Mouse (Mus musculus): ENCODE data around the gene Ctnnbl1.

Ctnnbl1 gene

DNA sequence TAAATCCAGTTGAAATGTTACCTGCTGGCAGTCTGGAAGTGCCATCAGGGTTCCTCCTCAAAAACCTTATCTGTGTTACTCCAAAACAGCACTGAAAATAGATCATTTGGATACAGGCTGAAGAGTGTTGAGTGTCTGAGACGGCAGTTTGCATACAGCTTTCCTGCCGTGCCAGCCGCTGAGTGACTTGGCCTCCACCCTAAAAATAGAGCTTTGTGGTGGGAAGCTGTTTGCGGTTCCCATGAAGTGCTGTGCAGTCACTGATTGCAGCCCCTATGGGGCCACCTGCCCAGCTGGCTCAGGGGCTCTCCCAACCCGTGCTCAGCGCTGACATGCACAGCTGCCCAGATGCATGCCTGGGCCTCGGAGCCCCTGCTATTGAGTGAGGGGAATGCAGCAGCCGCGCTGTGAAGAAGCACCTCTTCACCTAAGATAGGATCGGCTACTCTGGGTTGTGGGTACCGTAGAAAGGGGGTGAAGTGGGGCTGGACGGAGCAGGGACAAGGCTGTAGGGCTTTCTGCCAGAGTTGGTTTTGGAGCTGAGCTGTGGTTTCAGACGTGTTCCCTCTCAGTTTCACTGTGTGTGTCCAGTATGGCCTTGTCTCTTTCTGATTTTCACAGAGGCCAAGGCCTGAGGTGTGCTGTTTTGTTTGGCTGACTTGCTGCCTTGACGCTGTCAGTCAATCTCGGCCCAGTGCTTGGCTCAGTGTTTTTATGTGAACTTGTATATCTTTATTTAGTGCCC lies 81.5 kb downstream of the Ctnnbl1 start:
- DNase-seq (ENCODE audit: inconsistent age in 2 of 2, low spot score in 1 of 2): peak in 1 of 2 experiments; percentile 60

DNA sequence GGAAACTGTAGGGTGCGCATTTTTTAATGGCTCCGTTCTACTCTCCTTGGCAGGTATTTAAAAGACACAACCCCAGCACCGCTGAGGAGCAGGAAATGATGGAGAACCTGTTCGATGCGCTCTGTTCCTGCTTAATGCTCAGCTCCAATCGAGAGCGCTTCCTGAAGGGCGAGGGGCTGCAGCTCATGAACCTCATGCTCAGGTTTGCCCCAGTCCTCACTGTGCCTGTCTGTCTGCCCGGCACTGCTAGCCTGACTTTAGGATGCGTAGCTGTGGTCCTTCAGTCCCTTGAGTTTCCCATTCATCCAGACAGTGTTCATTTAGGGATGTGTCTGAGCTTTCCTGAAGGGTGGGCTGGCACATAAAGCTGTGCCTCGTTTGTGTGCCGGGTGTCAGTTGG lies 82.2 kb downstream of the Ctnnbl1 start:
- DNase-seq (ENCODE audit: inconsistent age in 2 of 2, low spot score in 1 of 2): no peak

DNA sequence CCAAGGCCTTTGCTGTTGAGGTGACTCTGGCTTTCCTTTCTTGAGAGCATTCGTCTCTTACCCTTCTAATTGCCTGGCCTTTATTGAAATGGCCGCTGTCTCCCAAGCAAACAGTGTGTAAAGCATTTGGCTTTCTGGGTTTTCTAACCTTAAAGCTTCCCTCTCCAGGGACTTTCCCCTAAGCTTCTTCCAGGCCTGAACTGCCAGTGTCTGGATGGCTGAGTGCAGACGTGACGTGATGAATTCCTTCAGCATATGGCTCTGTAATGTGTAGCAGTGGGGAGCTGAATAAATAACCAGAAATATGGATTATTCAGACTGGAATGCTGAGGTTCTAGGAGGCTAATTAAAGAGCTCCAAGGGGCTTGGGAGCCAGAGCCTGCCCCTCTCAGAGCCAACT lies 84.1 kb downstream of the Ctnnbl1 start:
- DNase-seq (ENCODE audit: inconsistent age in 2 of 2, low spot score in 1 of 2): no peak

DNA sequence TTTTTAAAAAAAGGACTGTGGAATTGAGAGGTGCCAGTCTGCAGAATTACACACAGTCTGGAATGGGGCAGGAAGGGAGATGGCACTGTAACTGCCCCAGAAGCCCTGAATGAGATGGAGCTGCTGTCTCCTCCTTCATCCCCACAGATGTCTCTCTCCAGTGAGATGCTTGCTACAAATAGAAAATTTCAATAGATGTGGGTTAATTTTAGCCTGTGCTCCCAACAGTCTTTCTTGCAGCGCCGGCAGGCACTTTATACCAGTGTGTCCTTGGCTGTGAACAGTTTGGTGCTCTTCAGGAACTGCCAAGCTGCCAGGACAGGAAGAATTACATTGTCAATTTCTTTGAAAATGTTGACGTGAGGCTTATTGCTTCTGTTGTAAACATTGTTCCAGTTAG lies 86.3 kb downstream of the Ctnnbl1 start:
- no peak for DNase-seq (ENCODE audit: inconsistent age in 2 of 2, low spot score in 1 of 2)

DNA sequence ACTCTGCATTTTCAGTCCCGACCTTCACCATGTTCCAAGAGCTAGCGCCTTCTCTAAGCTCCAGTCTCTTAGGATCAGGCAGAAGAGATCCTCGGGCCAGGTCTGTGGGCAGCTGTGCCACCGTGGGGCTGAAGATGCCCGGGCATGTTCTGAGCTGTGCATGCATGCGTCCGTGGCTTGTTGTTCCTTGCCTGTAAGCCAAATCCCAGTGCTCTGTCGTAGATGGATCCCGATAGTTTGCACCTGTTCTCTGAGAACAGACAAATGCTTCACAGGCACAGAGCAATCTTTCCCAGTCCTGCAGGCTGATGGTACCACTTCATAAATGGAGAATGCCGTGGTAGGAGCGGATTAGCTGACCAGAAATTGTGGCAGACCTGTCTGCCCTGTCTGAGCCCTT lies 87.0 kb downstream of the Ctnnbl1 start:
- DNase-seq (ENCODE audit: inconsistent age in 2 of 2, low spot score in 1 of 2): no peak

DNA sequence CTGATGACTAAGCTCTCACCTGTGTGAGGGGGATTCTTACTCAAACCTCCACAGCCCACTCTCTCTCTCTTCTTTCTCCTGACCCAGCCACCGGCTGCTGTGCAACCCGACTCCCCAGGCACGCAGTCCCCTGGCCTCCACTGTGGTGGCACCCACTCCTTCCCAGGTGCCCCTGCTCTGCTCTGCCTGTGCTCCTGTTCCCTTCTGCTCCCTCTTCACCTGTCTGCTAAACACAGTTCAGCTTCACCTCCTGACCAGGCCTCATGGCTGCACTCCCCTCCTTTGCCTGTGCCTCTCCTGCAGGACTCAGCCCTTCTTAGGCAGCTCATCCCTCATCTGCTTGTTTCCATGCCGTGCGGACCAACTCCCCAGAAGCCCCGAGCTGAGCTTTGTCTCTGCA lies 92.9 kb downstream of the Ctnnbl1 start:
- DNase-seq (ENCODE audit: inconsistent age in 2 of 2, low spot score in 1 of 2): no peak

DNA sequence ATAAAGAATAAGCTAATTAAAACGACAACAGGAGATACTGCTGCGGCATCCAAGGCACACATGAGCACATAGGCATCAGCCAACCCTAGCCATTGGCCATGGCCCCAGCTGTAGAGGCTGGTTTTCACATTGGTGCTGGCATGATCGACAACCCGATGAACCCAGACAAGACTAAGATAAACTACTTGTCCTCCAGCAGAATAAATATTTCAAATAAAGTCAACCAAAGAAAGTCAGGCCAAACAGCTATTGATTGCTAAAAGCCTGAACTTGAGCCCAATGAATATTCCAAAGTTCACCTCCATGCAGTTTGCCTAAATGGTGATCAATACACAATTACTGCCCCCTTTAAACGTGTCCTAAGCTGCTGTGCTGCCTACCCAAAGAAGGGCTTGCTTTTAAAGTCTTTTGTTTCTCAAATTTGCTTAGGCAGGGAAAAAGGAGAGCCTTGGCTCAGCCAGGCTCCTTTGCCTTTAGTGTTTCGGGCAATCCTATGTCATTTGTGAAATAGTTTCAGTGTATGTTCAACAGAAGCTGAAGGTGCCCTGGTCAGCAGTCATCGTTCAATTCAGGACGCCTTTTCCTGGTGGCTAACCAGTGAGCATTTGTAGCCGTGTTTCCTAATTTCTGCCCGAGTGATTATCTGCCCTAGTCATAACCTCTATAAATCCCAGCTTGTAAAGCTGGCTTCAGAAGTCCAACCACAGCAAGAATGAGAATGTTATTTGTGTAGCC lies 93.6 kb downstream of the Ctnnbl1 start:
- DNase-seq (ENCODE audit: inconsistent age in 2 of 2, low spot score in 1 of 2): no peak

DNA sequence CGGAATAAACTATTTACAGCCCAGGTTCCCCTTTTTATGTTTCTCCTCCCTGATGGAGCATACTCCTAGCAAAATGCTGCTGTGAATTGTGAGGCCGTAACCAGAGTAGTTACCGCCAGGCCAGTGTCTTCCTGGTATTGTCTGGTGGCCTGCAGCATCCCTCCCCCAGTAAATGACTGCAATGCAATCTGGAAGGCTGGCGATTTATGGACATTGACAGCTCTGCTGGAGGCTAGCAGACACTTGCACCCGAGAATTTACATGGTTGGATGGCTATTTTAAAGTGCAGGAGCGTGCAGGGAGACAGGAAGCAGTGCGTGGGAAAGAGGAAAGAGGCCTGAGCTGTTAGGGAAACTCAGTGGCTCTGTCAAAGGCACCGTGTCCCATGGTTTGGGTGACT lies 99.8 kb downstream of the Ctnnbl1 start:
- DNase-seq (ENCODE audit: inconsistent age in 2 of 2, low spot score in 1 of 2): no peak

DNA sequence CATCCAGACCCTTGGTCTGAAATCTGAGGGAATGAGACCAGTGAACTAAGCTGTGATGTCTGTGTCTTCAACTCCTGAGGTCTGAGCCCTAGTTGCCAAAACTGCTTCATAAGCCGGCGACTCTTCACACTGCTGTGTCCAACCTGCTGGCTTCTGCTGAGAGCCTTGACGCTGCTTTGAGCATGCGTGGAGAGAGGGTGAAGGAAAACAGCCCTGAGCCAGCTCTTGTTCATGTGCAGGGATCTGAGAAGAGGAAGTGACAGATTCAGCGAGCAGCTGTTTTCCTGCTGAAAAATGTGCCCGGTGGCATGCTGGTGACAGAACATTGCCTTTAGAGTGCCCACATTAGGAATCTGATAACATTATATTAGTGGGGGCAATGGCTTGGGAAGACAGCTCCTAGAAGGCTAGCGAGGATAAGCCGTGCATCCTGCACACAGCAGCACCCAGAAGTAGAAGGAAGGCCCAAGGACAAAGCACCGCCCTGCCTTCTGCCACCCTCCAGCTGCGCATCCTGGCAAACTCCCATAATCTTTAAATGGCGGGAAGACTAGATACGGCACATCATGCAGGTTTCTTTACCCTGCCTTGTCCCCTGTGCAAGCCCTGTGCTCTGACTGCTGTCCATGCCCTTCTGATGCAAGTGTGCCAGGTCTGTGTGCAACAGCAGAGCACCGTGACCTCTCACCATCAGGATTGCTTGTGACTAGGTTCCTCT lies 101.2 kb downstream of the Ctnnbl1 start:
- DNase-seq (ENCODE audit: inconsistent age in 2 of 2, low spot score in 1 of 2): no peak

DNA sequence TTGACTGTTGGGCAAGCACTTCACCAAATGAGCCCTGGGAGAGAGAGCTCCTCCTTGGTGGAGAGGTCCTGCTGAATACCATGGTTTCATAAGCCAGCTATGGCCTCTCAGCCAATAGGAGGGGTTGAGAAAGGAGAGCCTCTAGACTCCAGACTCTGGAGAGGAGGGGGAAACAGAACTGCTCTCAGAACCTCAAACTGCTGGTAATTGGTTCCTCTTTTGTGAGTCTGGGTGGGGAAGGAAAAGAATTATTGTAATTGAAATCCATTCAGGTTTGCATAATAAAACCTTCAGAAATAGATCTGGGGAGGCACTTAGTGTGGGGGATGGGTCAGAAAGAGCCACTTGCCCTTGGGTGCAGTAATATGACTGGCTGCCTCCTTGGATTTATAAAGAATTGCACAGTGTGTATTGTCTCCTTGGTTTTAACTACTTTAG lies 103.5 kb downstream of the Ctnnbl1 start:
- no peak for DNase-seq (ENCODE audit: inconsistent age in 2 of 2, low spot score in 1 of 2)

DNA sequence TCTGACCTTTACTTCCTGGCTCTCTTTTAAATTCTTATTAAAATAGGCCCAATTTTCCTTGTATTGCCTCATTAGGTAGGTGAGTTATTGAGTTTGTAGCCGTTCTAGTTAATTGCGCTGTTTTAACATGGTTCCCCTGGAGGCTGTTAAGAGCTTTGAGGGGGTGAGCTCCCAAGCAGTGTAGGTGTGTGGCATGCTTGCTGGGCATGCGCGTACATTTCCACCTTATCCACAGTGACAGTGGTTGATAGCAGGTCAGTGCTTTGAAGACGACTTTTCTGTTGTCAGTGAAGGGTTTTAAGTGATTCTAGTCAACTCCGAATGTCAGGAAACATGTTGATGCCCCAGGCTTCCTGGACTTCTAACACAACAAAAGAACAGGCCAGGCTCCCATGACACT lies 103.9 kb downstream of the Ctnnbl1 start:
- no peak for DNase-seq (ENCODE audit: inconsistent age in 2 of 2, low spot score in 1 of 2)

DNA sequence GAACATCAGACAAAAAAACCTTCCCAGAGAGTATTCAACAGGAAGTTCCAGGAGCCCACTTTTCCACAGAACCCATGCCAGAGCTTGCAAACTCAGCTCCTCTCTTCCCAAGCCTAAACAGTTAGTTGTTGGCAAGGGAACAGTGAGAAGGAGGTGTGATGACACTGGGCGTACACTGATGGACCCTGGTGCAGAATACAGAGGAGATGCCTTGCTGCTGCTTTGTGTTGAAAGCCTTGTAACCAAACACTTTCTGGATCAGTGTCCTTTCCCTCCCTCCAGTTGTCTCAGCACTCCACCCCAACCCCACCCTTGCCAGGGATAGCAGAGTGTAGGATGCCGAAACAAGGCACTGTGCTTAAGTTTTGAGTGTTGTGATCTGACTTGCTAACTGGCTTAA lies 107.5 kb downstream of the Ctnnbl1 start:
- no peak for DNase-seq (ENCODE audit: inconsistent age in 2 of 2, low spot score in 1 of 2)

DNA sequence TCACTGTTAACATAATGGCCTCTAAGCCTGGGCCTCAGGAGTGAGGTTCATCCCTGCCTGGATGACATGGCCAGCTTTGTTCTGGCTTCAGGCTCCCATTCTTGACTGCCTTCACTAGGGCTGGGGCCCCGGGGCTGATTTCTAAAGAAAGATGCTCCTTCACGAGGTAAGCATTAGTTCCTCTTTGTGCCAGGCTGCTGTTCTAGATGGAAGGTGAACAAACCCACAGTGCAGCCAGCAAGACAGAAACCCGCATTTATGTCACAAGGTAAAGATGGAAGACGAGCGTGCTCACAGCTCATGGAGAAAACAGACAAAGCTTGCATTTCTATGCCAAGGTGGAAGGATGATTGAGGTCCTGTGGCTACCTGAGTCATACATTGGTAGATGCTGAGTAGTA lies 108.6 kb downstream of the Ctnnbl1 start:
- DNase-seq (ENCODE audit: inconsistent age in 2 of 2, low spot score in 1 of 2): no peak

DNA sequence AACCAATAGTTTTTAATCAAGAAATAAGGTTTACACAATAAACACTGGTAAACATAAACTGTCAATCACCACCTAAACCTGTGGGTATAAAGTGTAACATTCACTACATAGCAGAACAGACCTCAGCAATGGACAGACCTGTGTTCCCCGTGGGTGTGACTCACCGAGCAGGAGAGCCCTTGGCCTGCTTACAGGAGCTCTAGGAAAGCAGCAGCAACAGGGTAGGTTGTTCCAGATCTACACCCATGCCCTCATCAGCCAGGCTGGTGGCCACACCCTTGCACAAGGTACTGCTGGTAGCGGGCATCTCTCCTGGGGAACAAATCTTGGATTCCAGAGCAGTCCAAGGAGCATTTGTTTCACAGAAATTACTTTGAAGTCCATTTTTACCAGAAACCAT lies 115.9 kb downstream of the Ctnnbl1 start:
- DNase-seq (ENCODE audit: inconsistent age in 2 of 2, low spot score in 1 of 2): peak in 1 of 2 experiments; percentile 68

DNA sequence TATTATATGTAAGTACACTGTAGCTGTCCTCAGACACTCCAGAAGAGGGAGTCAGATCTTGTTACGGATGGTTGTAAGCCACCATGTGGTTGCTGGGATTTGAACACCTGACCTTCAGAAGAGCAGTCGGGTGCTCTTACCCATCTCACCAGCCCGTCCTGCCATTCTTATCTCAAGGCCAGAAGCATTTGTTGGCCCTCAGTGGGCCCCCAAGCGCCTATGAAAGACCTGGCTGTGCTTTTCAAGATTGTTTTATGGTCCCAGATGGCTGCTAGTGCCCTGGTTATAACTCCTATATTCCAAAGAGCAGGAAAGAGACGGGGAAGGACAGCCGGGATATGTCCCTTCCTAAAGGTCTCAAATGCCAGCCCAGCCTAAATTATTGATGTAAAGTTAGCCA lies 118.6 kb downstream of the Ctnnbl1 start:
- DNase-seq (ENCODE audit: inconsistent age in 2 of 2, low spot score in 1 of 2): no peak

DNA sequence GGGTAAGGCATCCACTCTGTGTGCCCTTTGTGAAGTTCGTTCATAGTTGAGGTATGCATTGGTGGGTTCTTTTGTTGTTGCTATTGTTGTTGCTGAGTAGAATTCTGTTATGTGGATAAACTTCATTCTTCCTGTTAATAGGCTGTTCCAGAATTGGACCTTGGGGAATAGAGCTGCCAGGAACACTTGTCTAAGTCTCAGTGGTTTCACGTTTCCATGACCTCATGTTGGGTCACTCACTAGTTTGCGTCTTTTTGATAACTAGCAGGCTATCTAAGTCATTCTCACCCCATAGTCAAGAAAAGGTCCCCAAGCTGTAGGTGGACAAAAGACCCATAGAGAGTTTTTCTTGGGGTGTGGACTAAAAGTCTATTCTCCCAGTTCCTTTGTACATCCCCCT lies 120.3 kb downstream of the Ctnnbl1 start:
- DNase-seq (ENCODE audit: inconsistent age in 2 of 2, low spot score in 1 of 2): no peak

DNA sequence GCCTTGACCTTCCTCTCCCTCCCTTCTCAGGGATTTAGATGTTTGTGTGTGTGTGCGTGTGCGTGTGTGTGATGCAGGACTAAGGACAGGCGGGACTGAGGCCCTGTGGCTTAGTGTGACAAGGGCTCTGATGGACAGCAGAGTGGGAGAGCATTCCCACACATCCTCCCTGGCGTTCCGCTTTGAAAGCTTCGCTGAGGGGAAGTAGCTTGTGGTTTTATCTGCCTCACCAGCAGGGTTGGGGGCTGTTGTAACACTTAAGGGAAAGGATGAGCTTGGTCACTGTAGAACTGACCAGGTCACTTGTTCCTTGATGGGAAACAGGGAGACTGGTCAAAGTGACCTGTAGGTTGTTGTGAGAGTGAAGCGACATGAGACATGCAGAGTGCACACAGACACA lies 121.1 kb downstream of the Ctnnbl1 start:
- DNase-seq (ENCODE audit: inconsistent age in 2 of 2, low spot score in 1 of 2): no peak

DNA sequence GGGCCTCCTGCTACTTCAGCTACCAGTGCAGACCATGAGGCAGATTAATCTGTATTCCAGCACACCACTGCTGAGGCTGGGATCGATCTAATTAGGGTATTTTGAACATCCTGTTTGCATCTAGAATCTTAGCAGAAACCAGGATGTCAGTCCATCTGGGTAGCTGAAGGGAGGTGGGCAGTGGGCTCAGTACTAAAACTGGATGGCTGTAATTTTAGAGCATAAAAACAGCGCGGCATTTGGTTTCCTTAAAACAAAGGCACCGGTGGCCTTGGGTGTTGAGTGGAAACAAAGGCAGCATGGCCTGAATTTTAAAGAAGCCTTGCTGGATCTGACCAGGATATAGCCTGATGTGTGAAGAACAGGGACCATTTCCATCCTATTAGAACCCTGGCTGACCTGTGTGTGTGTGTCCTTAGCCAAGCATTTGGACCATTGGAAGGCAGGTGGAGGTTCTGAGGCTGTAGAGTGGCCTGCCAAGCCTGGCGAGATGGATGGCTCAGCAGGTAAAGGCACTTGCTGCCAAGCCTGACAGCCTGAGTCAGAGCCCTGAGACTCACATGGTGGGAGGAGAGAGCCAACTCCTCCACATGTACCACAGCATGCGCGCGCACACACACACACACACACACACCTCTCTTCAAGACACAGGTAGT lies 122.0 kb downstream of the Ctnnbl1 start:
- no peak for DNase-seq (ENCODE audit: inconsistent age in 2 of 2, low spot score in 1 of 2)

DNA sequence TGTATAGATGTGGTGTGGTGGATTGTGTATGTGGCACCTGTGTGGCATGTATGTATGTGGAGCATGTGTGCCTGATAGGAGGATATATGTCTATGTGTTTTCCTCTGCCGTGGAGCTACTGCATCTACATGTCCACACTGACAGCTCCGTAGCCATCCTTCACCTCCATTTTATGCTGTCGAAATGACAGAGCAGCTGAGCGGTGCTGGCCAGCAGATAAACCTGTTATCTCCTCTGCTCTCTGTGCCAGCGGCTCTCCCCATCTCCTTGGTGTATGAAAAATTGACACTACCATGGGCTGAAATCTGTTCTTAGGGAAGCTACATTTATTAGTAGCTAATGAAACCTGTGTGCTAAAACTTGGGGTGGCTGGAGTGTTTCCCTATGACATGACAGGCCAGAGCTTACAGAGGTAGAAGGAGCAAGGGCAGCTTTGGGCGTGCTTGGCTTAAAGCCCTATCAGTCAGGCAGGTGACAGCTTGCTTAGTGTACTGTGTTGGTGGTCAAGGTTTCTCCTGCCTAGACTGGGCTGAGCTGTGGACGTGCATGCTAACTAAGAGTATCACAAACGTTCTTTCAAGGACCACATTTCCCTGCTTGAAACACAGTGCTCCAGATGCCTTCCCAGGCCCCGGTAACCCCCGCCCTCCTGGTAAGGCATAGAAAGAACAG lies 124.2 kb downstream of the Ctnnbl1 start:
- DNase-seq (ENCODE audit: inconsistent age in 2 of 2, low spot score in 1 of 2): peak in 1 of 2 experiments; percentile 57

DNA sequence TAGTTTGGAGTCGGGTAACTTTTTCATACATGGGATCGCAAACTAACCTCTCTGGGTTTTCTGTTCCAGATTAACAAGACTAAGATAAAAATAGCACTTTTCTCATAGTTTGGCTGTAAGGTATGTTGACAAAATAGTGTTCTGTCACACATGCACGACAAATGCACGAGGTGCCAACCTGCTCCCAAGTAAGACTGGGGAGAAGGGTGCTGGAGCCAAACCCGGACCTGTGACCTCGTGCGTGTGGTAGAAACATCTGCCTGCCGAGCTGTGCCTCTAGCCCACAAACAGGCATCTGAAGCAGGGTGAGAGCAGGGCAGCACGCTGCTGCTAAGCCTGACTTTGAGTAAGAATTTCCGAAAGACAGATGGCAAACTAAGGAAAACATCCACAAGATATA lies 125.1 kb downstream of the Ctnnbl1 start:
- DNase-seq (ENCODE audit: inconsistent age in 2 of 2, low spot score in 1 of 2): no peak

DNA sequence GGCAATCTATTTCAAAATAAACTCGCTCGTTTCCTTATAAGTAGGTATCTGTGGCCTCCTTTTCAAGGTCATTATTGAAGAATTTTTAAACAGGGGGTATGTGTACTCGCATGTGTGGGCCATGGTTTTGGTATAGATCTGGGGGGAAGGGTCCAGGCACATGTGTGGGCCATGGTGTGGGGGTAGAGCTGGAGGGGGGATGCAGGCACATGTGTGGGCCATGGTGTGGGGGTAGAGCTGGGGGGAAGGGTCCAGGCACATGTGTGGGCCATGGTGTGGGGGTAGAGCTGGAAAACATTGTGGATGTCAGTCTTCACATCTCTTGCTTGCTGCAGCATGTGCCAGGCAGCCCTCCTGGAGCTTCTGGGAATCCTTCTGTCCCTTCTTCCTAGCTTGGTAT lies 129.9 kb downstream of the Ctnnbl1 start:
- no peak for DNase-seq (ENCODE audit: inconsistent age in 2 of 2, low spot score in 1 of 2)
